Mouse (Mus musculus) liver, embryonic 15.5 days (tissue): Measurements from ENCODE around the gene Mydgf. TPM values are rescaled to one million over a fixed set of nuclear protein-coding genes. Genes with fewer than 3 reads are reported as not detected.

Source experiments
- ATAC-seq: fragments of 200-750 bp; cut with Nextera tagmentation; 2 replicates; pipeline ENCODE4 v1.8.0; 2017; ENCODE audit warnings: moderate number of reproducible peaks, mild to moderate bottlenecking, moderate library complexity; ENCODE audit not compliant: insufficient read depth
- H3K27ac ChIP-seq: fragments of 300-500 bp; sonication (generic); replicated peaks from 2 replicates; pipeline ENCODE4 v1.5.1; 2015; ENCODE audit warnings: mild to moderate bottlenecking, inconsistent platforms
- H3K27me3 ChIP-seq: fragments of 300-500 bp; sonication (generic); 2 replicates; pipeline ENCODE4 v1.6.1; 2015; ENCODE audit warnings: mild to moderate bottlenecking, inconsistent platforms
- H3K36me3 ChIP-seq: fragments of 300-500 bp; sonication (generic); replicated peaks from 2 replicates; pipeline ENCODE4 v1.6.1; 2015; ENCODE audit warnings: moderate library complexity, mild to moderate bottlenecking, inconsistent platforms
- H3K4me1 ChIP-seq: fragments of 300-500 bp; sonication (generic); replicated peaks from 2 replicates; pipeline ENCODE4 v1.6.1; 2015; ENCODE audit warnings: inconsistent platforms
- H3K4me2 ChIP-seq: fragments of 300-500 bp; sonication (generic); 2 replicates; pipeline ENCODE4 v1.6.1; 2015; ENCODE audit warnings: moderate library complexity, mild to moderate bottlenecking, inconsistent platforms
- H3K4me3 ChIP-seq: fragments of 300-500 bp; sonication (generic); replicated peaks from 2 replicates; pipeline ENCODE4 v1.5.1; 2015; ENCODE audit warnings: mild to moderate bottlenecking, inconsistent platforms
- H3K9ac ChIP-seq: fragments of 300-500 bp; sonication (generic); 2 replicates; pipeline ENCODE4 v1.6.1; 2015; ENCODE audit warnings: moderate library complexity, mild to moderate bottlenecking, inconsistent platforms
- H3K9me3 ChIP-seq: fragments of 300-500 bp; sonication (generic); replicated peaks from 2 replicates; pipeline ENCODE4 v1.6.1; 2016; ENCODE audit warnings: inconsistent platforms
- WGBS: fragments of 180-500 bp; shearing (Covaris S2); methylation state at CpG from one replicate; pipeline ENCODE4 v1.1.7; 2015; ENCODE audit warnings: mixed read lengths; ENCODE audit not compliant: insufficient replicate concordance; 5-methylcytosine and 5-hydroxymethylcytosine counted together
- polyA plus RNA-seq: library from polyadenylated mRNA; unstranded; fragments of >200 nt; fragmentation: Nextera tagmentation; extraction: Ambion mirVana; gene quantifications from 2 replicates; pipeline ENCODE4 v1.2.1, GENCODE M21; 2015

Gene Mydgf
- 58.6 and 66.4 TPM in 2 replicates for polyA plus RNA-seq

DNA sequence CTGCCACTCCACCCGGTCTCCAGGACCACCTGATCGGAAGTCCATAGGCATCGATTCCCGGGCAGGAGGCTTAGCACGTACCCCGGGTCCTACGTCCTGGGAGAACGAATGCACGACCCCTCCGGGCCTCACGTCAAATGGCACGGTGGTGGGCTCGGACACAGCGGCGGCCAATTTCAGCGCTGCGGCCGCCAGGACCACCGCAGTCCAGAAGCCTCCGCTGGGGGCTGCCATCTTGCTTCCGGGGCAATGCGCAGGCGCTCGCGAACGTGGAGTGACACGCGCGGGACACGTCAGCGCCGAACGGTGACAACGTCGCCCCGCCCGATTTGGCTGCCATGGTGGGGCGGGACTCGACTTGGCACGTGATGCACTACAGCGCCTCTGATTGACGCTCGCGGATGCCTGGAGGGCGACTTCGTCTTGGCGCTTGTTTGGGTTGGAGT, at the start of gene Mydgf:
Gene Mydgf, minus strand, starts transcription at position 263 of the 446 bp plus-strand sequence.
- peak; percentile 83 for ATAC-seq
- no peaks in the 10 kb centered on the region for H3K27me3 ChIP-seq
- H3K4me3 ChIP-seq: peak within 1 kb of the TSS; percentile 81
- H3K9ac ChIP-seq: peak within 1 kb of the TSS; percentile 78
- H3K4me1 ChIP-seq: peaks cover 38% of the 10 kb centered on the region
- no peaks in the 10 kb centered on the region for H3K9me3 ChIP-seq
- WGBS: under 1% methylated on average over 47 of the region's 47 CpGs
- peaks cover 56% of the 10 kb centered on the region for H3K36me3 ChIP-seq
- H3K27ac ChIP-seq: peak within 1 kb of the TSS; percentile 73
- peak within 1 kb of the TSS; percentile 87 for H3K4me2 ChIP-seq

- no peak overlapping the region for H3K27ac ChIP-seq
- H3K9ac ChIP-seq: no peak overlapping the region
- H3K27me3 ChIP-seq: no peaks in the 10 kb centered on the region
- no peaks in the 10 kb centered on the region for H3K9me3 ChIP-seq
- peaks cover 6% of the 10 kb centered on the region; the same call in 1 of the 2 replicates for H3K4me1 ChIP-seq
- no peak for ATAC-seq
- H3K4me2 ChIP-seq: peak overlapping the region; percentile 25; the same call in 1 of the 2 replicates
- H3K36me3 ChIP-seq: no peaks in the 10 kb centered on the region
- no peak overlapping the region for H3K4me3 ChIP-seq
- 37% methylated on average over 8 of the region's 8 CpGs for WGBS
These were observed 49.7 kb upstream of the Mydgf start for GRCm38 (mm10) chr17:56233389-56233788.

- Histone ChIP-seq H3K9me3 (no peaks in the 10 kb centered on the region), H3K4me2 (no peak overlapping the region), H3K4me3 (no peak overlapping the region), H3K27ac (no peak overlapping the region), H3K27me3 (no peaks in the 10 kb centered on the region), H3K4me1 (peaks cover 6% of the 10 kb centered on the region; the same call in 1 of the 2 replicates), H3K36me3 (no peaks in the 10 kb centered on the region), H3K9ac (no peak overlapping the region)
- whole genome bisulfite sequencing: 53% methylated on average over 10 of the region's 10 CpGs
- ATAC-seq: no peak
These were observed 46.2 kb upstream of the Mydgf start for GRCm38 (mm10) chr17:56229943-56230342.

- Histone ChIP-seq H3K4me1 (no peaks in the 10 kb centered on the region), H3K27ac (no peak overlapping the region), H3K36me3 (no peaks in the 10 kb centered on the region), H3K27me3 (no peaks in the 10 kb centered on the region), H3K4me2 (no peak overlapping the region), H3K9ac (no peak overlapping the region), H3K9me3 (no peaks in the 10 kb centered on the region), H3K4me3 (no peak overlapping the region)
- ATAC-seq: no peak
- 47% methylated on average over 3 of the region's 3 CpGs for WGBS
These were observed 42.8 kb upstream of the Mydgf start for GRCm38 (mm10) chr17:56226566-56226965.

- Histone ChIP-seq H3K27ac (no peak overlapping the region), H3K27me3 (no peaks in the 10 kb centered on the region), H3K4me2 (no peak overlapping the region), H3K36me3 (no peaks in the 10 kb centered on the region), H3K9me3 (no peaks in the 10 kb centered on the region), H3K9ac (no peak overlapping the region), H3K4me1 (peaks cover 5% of the 10 kb centered on the region; the same call in 1 of the 2 replicates), H3K4me3 (no peak overlapping the region)
- 22% methylated on average over 1 of the region's 1 CpGs for WGBS
- ATAC-seq: no peak
These were observed 41.2 kb upstream of the Mydgf start for GRCm38 (mm10) chr17:56224916-56225315.

GRCm38 (mm10) chr17:56219805-56220204, 36.1 kb upstream of the Mydgf start:
- 29% methylated on average over 3 of the region's 3 CpGs for WGBS
- Histone ChIP-seq H3K9ac (no peak overlapping the region), H3K9me3 (no peaks in the 10 kb centered on the region), H3K4me3 (0 out of 2 replicates have a peak overlapping the region, but pooled peaks have one; percentile 79), H3K4me1 (peaks cover 41% of the 10 kb centered on the region), H3K36me3 (0 out of 2 replicates have a peak, but pooled peaks cover 3% of the 10 kb centered on the region), H3K27me3 (no peaks in the 10 kb centered on the region), H3K27ac (peak overlapping the region; percentile 84), H3K4me2 (peak overlapping the region; percentile 84)
- ATAC-seq: no peak

DNA sequence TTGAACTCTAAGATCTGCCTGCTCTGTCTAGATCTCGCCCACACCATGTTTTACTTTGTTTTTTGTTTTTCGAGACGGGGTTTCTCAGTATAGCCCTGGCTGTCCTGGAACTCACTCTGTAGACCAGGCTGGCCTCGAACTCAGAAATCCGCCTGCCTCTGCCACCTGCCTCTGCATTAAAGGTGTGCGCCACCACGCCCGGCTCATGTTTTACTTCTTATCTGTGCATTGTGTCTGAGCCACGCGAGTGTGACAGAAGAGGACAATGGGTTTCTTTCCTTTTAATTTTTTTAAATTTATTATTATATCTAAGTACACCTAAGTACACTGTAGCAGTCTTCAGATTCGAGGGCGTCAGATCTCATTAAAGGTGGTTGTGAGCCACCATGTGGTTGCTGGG, 35.5 kb upstream of the Mydgf start:
- 28% methylated on average over 12 of the region's 12 CpGs for WGBS
- Histone ChIP-seq H3K4me2 (peak overlapping the region; percentile 84), H3K9me3 (no peaks in the 10 kb centered on the region), H3K27ac (peak overlapping the region; percentile 84), H3K4me1 (peaks cover 41% of the 10 kb centered on the region), H3K9ac (peak overlapping the region; percentile 84), H3K4me3 (peak overlapping the region; percentile 79), H3K36me3 (0 out of 2 replicates have a peak, but pooled peaks cover 3% of the 10 kb centered on the region), H3K27me3 (no peaks in the 10 kb centered on the region)
- ATAC-seq: no peak; the same call in 1 of the 2 replicates

- Histone ChIP-seq H3K4me1 (peaks cover 41% of the 10 kb centered on the region), H3K36me3 (0 out of 2 replicates have a peak, but pooled peaks cover 3% of the 10 kb centered on the region), H3K9me3 (no peaks in the 10 kb centered on the region), H3K4me3 (peak within 1 kb of the TSS; percentile 79), H3K4me2 (peak within 1 kb of the TSS; percentile 84), H3K27ac (peak within 1 kb of the TSS; percentile 84), H3K9ac (peak within 1 kb of the TSS; percentile 84), H3K27me3 (no peaks in the 10 kb centered on the region)
- WGBS: under 1% methylated on average over 78 of the region's 78 CpGs
- peak; percentile 94 for ATAC-seq
These were observed 34.9 kb upstream of the Mydgf start, which contains the start of gene Dpp9 for GRCm38 (mm10) chr17:56218377-56219191. Gene Dpp9 (minus strand): TSS chr17:56218905.

DNA sequence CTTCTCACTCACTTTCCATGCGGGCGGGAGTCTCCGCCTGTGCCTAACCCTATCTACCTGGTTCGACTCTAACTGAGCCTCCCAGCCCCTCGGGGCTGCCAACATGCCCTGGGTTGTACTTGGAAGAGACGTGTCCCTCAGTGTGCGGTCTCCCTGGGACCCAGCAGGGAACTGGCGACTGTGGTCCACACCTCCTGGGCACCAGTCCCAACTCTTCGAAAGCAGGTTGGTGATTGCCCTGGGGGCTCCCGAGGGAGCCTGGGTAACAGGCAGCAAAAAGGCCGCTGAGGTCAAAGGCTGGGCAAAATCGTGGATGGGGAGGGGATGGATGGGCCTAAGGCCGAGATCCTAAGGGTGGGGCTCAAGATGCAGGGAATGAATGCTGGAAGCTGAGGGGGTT, 34.0 kb upstream of the Mydgf start:
- Histone ChIP-seq H3K27ac (peak overlapping the region; percentile 84; the same call in 1 of the 2 replicates), H3K4me2 (peak overlapping the region; percentile 84), H3K36me3 (0 out of 2 replicates have a peak, but pooled peaks cover 3% of the 10 kb centered on the region), H3K4me1 (peaks cover 47% of the 10 kb centered on the region), H3K9me3 (no peaks in the 10 kb centered on the region), H3K9ac (peak overlapping the region; percentile 84), H3K27me3 (no peaks in the 10 kb centered on the region), H3K4me3 (peak overlapping the region; percentile 79)
- 68% methylated on average over 13 of the region's 13 CpGs for WGBS
- ATAC-seq: no peak

- Histone ChIP-seq H3K9ac (no peak overlapping the region), H3K4me1 (peaks cover 44% of the 10 kb centered on the region), H3K27me3 (no peaks in the 10 kb centered on the region), H3K4me2 (no peak overlapping the region), H3K27ac (no peak overlapping the region), H3K36me3 (peaks cover 32% of the 10 kb centered on the region), H3K4me3 (no peak overlapping the region), H3K9me3 (no peaks in the 10 kb centered on the region)
- no peak for ATAC-seq
- 63% methylated on average over 1 of the region's 1 CpGs for WGBS
These were observed 30.5 kb upstream of the Mydgf start for GRCm38 (mm10) chr17:56214229-56214628.

GRCm38 (mm10) chr17:56212676-56213075, 29.0 kb upstream of the Mydgf start:
- H3K4me3 ChIP-seq: no peak overlapping the region
- H3K27me3 ChIP-seq: no peaks in the 10 kb centered on the region
- H3K36me3 ChIP-seq: peaks cover 42% of the 10 kb centered on the region
- H3K9ac ChIP-seq: no peak overlapping the region
- ATAC-seq: peak; percentile 58
- H3K27ac ChIP-seq: peak overlapping the region; percentile 69
- WGBS: 18% methylated on average over 6 of the region's 6 CpGs
- no peaks in the 10 kb centered on the region for H3K9me3 ChIP-seq
- peaks cover 46% of the 10 kb centered on the region for H3K4me1 ChIP-seq
- H3K4me2 ChIP-seq: peak overlapping the region; percentile 5; the same call in 1 of the 2 replicates
